Mouse (Mus musculus): ENCODE measurements around the gene Ppp1r3a. TPM values are rescaled to one million over a fixed set of nuclear protein-coding genes. Genes with fewer than 3 reads are reported as not detected.
A peak's percentile ranks its signal among the peaks of the same experiment; 100 is the strongest.

Gene Ppp1r3a
- 1.8 and 2.5 TPM in 2 replicates for polyA plus RNA-seq (2015; fragmentation: Nextera tagmentation; extraction: Ambion mirVana)

- ATAC-seq (ENCODE audit: insufficient read depth, low FRiP score) = no peak
- no peaks in the 10 kb centered on the region for H3K4me1 ChIP-seq (ENCODE audit: control insufficient read depth, insufficient read depth, low read length)
- H3K9ac ChIP-seq (ENCODE audit: low read length) = no peak within 1 kb of the TSS
- 77% methylated on average over 7 of the region's 7 CpGs for WGBS
- H3K4me3 ChIP-seq (replicated peaks; ENCODE audit: low read length) = no peak within 1 kb of the TSS
- no peak within 1 kb of the TSS for H3K4me2 ChIP-seq (ENCODE audit: low read depth, low read length)
- H3K27ac ChIP-seq (ENCODE audit: low read length) = no peak within 1 kb of the TSS
- H3K36me3 ChIP-seq (ENCODE audit: control insufficient read depth, insufficient read depth, low read length) = no peaks in the 10 kb centered on the region
- H3K9me3 ChIP-seq (replicated peaks; ENCODE audit: control insufficient read depth, low read length) = no peaks in the 10 kb centered on the region
- H3K27me3 ChIP-seq (ENCODE audit: control insufficient read depth, insufficient read depth, low read length) = no peaks in the 10 kb centered on the region
Measured at GRCm38 (mm10) chr6:14754901-14755591, at the start of gene Ppp1r3a. TSS of gene Ppp1r3a (minus strand) at chr6:14755274.

DNA sequence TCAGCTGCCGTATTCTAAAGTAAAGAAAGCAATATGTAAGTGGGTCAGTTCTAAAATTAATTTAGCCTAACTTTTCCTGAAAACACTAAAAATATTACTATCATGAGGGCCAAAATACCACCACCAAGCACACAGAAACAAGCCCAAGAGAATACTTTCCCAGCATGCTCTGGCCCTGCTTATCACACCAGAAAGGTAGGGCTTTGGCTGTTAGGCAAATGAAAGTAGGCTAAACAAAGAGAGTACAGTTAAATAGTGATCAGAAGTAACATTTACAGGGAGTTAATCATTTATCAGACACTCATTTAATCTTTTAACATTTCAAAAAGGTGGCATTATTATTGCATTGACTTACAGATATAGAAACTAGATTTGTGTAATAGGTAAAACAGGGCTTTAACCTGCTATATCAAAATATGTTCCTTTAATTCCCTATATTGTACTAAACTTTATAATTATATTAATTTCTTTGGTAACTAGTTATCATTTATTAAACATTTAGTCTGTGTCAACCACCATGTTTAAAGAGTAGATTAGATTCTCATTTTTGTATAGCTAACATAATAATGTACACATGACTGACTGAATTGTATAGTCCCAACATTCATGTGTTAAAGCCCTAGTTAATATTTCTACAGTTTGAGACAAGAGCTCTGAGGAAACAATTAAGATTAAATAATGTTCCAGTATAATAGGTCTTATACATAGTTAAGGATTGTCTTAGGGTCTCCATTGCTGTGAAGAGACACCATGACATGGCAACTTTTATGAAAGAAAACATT lies 32.3 kb upstream of the Ppp1r3a start:
- Histone ChIP-seq H3K27ac (ENCODE audit: low read length) (peak overlapping the region; percentile 55), H3K9ac (ENCODE audit: low read length) (no peak overlapping the region), H3K4me3 (replicated peaks; ENCODE audit: low read length) (no peak overlapping the region), H3K4me1 (ENCODE audit: control insufficient read depth, insufficient read depth, low read length) (no peaks in the 10 kb centered on the region), H3K4me2 (ENCODE audit: low read depth, low read length) (no peak overlapping the region), H3K36me3 (ENCODE audit: control insufficient read depth, insufficient read depth, low read length) (no peaks in the 10 kb centered on the region), H3K27me3 (ENCODE audit: control insufficient read depth, insufficient read depth, low read length) (no peaks in the 10 kb centered on the region), H3K9me3 (replicated peaks; ENCODE audit: control insufficient read depth, low read length) (no peaks in the 10 kb centered on the region)
- peak; percentile 93 for ATAC-seq (ENCODE audit: insufficient read depth, low FRiP score)
- 89% methylated on average over 1 of the region's 1 CpGs for WGBS

GRCm38 (mm10) chr6:14777920-14778319 lies 22.8 kb upstream of the Ppp1r3a start:
- Histone ChIP-seq H3K9ac (ENCODE audit: low read length) (no peak overlapping the region), H3K9me3 (replicated peaks; ENCODE audit: control insufficient read depth, low read length) (no peaks in the 10 kb centered on the region), H3K4me3 (replicated peaks; ENCODE audit: low read length) (no peak overlapping the region), H3K36me3 (ENCODE audit: control insufficient read depth, insufficient read depth, low read length) (no peaks in the 10 kb centered on the region), H3K27me3 (ENCODE audit: control insufficient read depth, insufficient read depth, low read length) (no peaks in the 10 kb centered on the region), H3K4me1 (ENCODE audit: control insufficient read depth, insufficient read depth, low read length) (no peaks in the 10 kb centered on the region), H3K27ac (ENCODE audit: low read length) (no peak overlapping the region), H3K4me2 (ENCODE audit: low read depth, low read length) (no peak overlapping the region)
- ATAC-seq (ENCODE audit: insufficient read depth, low FRiP score) = no peak
- 85% methylated on average over 4 of the region's 4 CpGs for WGBS

DNA sequence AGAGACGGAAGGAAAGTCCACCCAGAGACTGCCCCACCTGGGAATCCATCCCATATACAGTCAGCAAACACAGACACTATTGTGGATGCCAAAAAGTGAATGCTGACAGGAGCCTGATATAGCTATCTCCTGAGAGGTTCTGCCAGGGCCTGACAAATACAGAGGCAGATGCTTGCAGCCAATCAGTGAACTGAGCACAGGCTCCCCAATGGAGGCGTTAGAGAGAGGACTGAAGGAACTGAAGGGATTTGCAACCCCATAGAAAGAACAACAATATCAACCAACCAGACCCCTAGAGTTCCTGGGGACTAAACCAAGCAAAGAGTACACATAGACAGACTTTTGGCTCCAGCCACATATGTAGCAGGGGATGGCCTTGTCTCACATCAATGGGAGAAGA lies 16.6 kb upstream of the Ppp1r3a start:
- no peaks in the 10 kb centered on the region for H3K4me1 ChIP-seq (ENCODE audit: control insufficient read depth, insufficient read depth, low read length)
- H3K4me3 ChIP-seq (replicated peaks; ENCODE audit: low read length) = no peak overlapping the region
- no peaks in the 10 kb centered on the region for H3K27me3 ChIP-seq (ENCODE audit: control insufficient read depth, insufficient read depth, low read length)
- no peak overlapping the region for H3K27ac ChIP-seq (ENCODE audit: low read length)
- no peak for ATAC-seq (ENCODE audit: insufficient read depth, low FRiP score)
- H3K36me3 ChIP-seq (ENCODE audit: control insufficient read depth, insufficient read depth, low read length) = no peaks in the 10 kb centered on the region
- no peak overlapping the region for H3K9ac ChIP-seq (ENCODE audit: low read length)
- H3K9me3 ChIP-seq (replicated peaks; ENCODE audit: control insufficient read depth, low read length) = no peaks in the 10 kb centered on the region
- H3K4me2 ChIP-seq (ENCODE audit: low read depth, low read length) = no peak overlapping the region
- WGBS = 77% methylated on average over 2 of the region's 2 CpGs

- Histone ChIP-seq H3K27me3 (ENCODE audit: control insufficient read depth, insufficient read depth, low read length) (no peaks in the 10 kb centered on the region), H3K9me3 (replicated peaks; ENCODE audit: control insufficient read depth, low read length) (no peaks in the 10 kb centered on the region), H3K4me2 (ENCODE audit: low read depth, low read length) (no peak overlapping the region), H3K36me3 (ENCODE audit: control insufficient read depth, insufficient read depth, low read length) (no peaks in the 10 kb centered on the region), H3K4me1 (ENCODE audit: control insufficient read depth, insufficient read depth, low read length) (no peaks in the 10 kb centered on the region), H3K9ac (ENCODE audit: low read length) (no peak overlapping the region), H3K27ac (ENCODE audit: low read length) (no peak overlapping the region), H3K4me3 (replicated peaks; ENCODE audit: low read length) (no peak overlapping the region)
- WGBS = 64% methylated on average over 3 of the region's 3 CpGs
- ATAC-seq (ENCODE audit: insufficient read depth, low FRiP score) = no peak
Measured at GRCm38 (mm10) chr6:14757486-14757885, 2.4 kb upstream of the Ppp1r3a start.

DNA sequence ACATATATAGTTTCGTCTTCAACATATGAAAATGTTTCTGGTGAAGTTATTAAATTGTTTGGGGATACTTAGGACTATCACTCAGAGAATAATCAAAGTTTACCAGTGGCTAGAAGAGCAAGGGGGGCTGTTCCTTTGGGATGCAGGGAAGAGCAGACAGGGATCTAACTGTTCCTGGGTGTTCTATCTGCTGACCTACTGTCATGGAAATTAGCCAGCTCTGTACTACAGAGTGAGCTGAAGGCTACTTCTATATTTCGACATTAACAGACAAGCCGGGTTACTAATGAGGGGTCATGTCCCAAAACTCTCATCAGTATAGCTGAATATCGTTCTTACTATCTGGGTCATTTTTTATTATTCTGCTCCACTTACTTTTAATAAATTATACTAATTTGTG lies 1.6 kb downstream of the Ppp1r3a start:
- no peaks in the 10 kb centered on the region for H3K9me3 ChIP-seq (replicated peaks; ENCODE audit: control insufficient read depth, low read length)
- no peak overlapping the region for H3K9ac ChIP-seq (ENCODE audit: low read length)
- H3K36me3 ChIP-seq (ENCODE audit: control insufficient read depth, insufficient read depth, low read length) = no peaks in the 10 kb centered on the region
- H3K4me2 ChIP-seq (ENCODE audit: low read depth, low read length) = no peak overlapping the region
- ATAC-seq (ENCODE audit: insufficient read depth, low FRiP score) = no peak
- H3K27me3 ChIP-seq (ENCODE audit: control insufficient read depth, insufficient read depth, low read length) = no peaks in the 10 kb centered on the region
- H3K27ac ChIP-seq (ENCODE audit: low read length) = no peak overlapping the region
- H3K4me1 ChIP-seq (ENCODE audit: control insufficient read depth, insufficient read depth, low read length) = no peaks in the 10 kb centered on the region
- H3K4me3 ChIP-seq (replicated peaks; ENCODE audit: low read length) = no peak overlapping the region
- 78% methylated on average over 4 of the region's 4 CpGs for WGBS

DNA sequence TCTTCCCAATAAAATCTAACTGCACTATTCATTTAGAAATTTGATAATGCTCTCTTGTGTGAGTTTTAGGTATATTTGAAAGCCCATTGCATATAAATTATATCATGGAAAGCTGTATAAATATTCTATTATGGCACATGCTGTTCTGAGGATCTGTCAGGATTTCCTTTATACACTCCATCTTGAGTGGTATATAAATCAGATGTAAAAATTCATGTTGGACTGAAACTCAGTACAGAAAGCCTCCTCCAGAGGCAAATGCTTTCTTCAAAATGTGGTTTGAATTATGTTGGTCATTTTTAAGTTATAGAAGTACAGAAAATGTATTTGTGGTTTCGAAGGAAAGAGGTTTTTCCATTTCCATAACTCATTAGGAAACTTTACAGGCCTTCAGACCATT lies 2.9 kb downstream of the Ppp1r3a start:
- WGBS = 64% methylated on average over 1 of the region's 1 CpGs
- Histone ChIP-seq H3K4me3 (replicated peaks; ENCODE audit: low read length) (no peak overlapping the region), H3K27me3 (ENCODE audit: control insufficient read depth, insufficient read depth, low read length) (no peaks in the 10 kb centered on the region), H3K27ac (ENCODE audit: low read length) (no peak overlapping the region), H3K9me3 (replicated peaks; ENCODE audit: control insufficient read depth, low read length) (no peaks in the 10 kb centered on the region), H3K4me1 (ENCODE audit: control insufficient read depth, insufficient read depth, low read length) (no peaks in the 10 kb centered on the region), H3K9ac (ENCODE audit: low read length) (no peak overlapping the region), H3K4me2 (ENCODE audit: low read depth, low read length) (no peak overlapping the region), H3K36me3 (ENCODE audit: control insufficient read depth, insufficient read depth, low read length) (no peaks in the 10 kb centered on the region)
- no peak for ATAC-seq (ENCODE audit: insufficient read depth, low FRiP score)

DNA sequence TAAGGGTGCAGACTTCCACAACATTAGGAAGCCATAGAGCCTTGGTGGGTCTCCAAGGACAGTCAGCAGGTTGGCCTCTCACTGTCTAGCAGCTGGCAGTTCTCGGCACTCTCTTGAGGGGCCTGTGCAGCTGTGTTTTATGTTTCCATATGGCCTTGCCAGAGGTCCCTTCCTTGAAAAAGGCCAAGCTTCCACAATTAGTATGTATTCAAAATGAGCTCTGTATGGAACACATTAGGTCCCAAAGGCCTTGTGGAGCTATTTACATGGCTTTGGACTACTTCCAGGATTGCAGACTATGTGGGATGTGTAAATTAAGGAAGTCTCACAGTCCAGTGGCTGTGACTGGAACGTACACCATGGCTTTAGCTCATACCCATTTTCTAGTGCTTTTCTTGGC lies 8.1 kb downstream of the Ppp1r3a start:
- Histone ChIP-seq H3K4me3 (replicated peaks; ENCODE audit: low read length) (no peak overlapping the region), H3K27me3 (ENCODE audit: control insufficient read depth, insufficient read depth, low read length) (no peaks in the 10 kb centered on the region), H3K36me3 (ENCODE audit: control insufficient read depth, insufficient read depth, low read length) (no peaks in the 10 kb centered on the region), H3K9ac (ENCODE audit: low read length) (no peak overlapping the region), H3K4me2 (ENCODE audit: low read depth, low read length) (no peak overlapping the region), H3K27ac (ENCODE audit: low read length) (no peak overlapping the region), H3K9me3 (replicated peaks; ENCODE audit: control insufficient read depth, low read length) (no peaks in the 10 kb centered on the region), H3K4me1 (ENCODE audit: control insufficient read depth, insufficient read depth, low read length) (no peaks in the 10 kb centered on the region)
- no peak for ATAC-seq (ENCODE audit: insufficient read depth, low FRiP score)
- WGBS = 58% methylated on average over 2 of the region's 2 CpGs

DNA sequence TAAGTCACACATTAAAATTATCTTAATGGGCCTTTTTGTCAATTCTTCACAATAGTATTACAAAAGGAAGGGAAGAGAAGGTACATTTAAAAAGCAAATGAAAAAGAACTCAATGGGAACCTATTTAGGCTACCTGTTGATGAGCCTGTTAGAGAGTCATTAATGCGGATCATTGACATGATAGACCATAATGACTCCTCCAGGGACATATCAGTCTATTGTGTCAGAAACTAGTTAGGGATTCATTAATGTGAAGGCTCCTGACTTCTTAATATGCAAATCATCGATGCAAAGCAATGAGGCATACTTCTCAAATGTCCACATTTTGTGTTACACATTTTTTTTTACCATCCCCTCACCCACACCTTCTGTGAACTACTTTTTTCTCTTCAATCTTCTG lies 19.1 kb downstream of the Ppp1r3a start:
- WGBS = 86% methylated on average over 2 of the region's 2 CpGs
- no peak overlapping the region for H3K27ac ChIP-seq (ENCODE audit: low read length)
- ATAC-seq (ENCODE audit: insufficient read depth, low FRiP score) = no peak
- H3K4me2 ChIP-seq (ENCODE audit: low read depth, low read length) = no peak overlapping the region
- no peaks in the 10 kb centered on the region for H3K9me3 ChIP-seq (replicated peaks; ENCODE audit: control insufficient read depth, low read length)
- H3K9ac ChIP-seq (ENCODE audit: low read length) = no peak overlapping the region
- H3K4me3 ChIP-seq (replicated peaks; ENCODE audit: low read length) = no peak overlapping the region
- H3K4me1 ChIP-seq (ENCODE audit: control insufficient read depth, insufficient read depth, low read length) = no peaks in the 10 kb centered on the region
- H3K36me3 ChIP-seq (ENCODE audit: control insufficient read depth, insufficient read depth, low read length) = no peaks in the 10 kb centered on the region
- H3K27me3 ChIP-seq (ENCODE audit: control insufficient read depth, insufficient read depth, low read length) = no peaks in the 10 kb centered on the region

Data from stomach, embryonic 16.5 days (tissue).